Mouse (Mus musculus) limb, embryonic 14.5 days (tissue): ENCODE measurements at regions not wholly inside any gene's neighbourhood (a gene's known extent, or its start where the extent isn't known, plus 50 kb on each side); places are given as distances from the start of the nearest gene placed in this dataset.

Experiments used
- ATAC-seq: fragments of 200-750 bp; cut with Nextera tagmentation; 2 replicates; pipeline ENCODE4 v1.8.0; 2017; ENCODE audit warnings: low read depth, moderate number of reproducible peaks, moderate TSS enrichment; ENCODE audit not compliant: low FRiP score
- DNase-seq: peaks from one replicate; pipeline ENCODE4 v3.0.0-alpha.2; 2015; ENCODE audit warnings: low spot score
- H3K27ac ChIP-seq: fragments of 300-500 bp; sonication (generic); replicated peaks from 2 replicates; pipeline ENCODE4 v1.5.1; 2014; ENCODE audit warnings: low read depth, mild to moderate bottlenecking, low read length, moderate library complexity, mixed read lengths
- H3K27me3 ChIP-seq: fragments of 300-500 bp; sonication (generic); 2 replicates; pipeline ENCODE4 v1.6.1; 2014; ENCODE audit warnings: low read length, mixed read lengths; ENCODE audit not compliant: control insufficient read depth, insufficient read depth
- H3K36me3 ChIP-seq: fragments of 300-500 bp; sonication (generic); 2 replicates; pipeline ENCODE4 v1.6.1; 2014; ENCODE audit warnings: mild to moderate bottlenecking, low read length, moderate library complexity, mixed read lengths; ENCODE audit not compliant: control insufficient read depth, insufficient read depth
- H3K4me1 ChIP-seq: fragments of 300-500 bp; sonication (generic); 2 replicates; pipeline ENCODE4 v1.6.1; 2014; ENCODE audit warnings: antibody characterized with exemption, low read length, mixed read lengths; ENCODE audit not compliant: control insufficient read depth, insufficient read depth
- H3K4me2 ChIP-seq: fragments of 300-500 bp; sonication (generic); replicated peaks from 2 replicates; pipeline ENCODE4 v1.6.1; 2014; ENCODE audit warnings: low read depth, mild to moderate bottlenecking, low read length, moderate library complexity; ENCODE audit not compliant: severe bottlenecking
- H3K4me3 ChIP-seq: fragments of 300-500 bp; sonication (generic); replicated peaks from 2 replicates; pipeline ENCODE4 v1.5.1; 2014; ENCODE audit warnings: low read length
- H3K9ac ChIP-seq: fragments of 300-500 bp; sonication (generic); 2 replicates; pipeline ENCODE4 v1.6.1; 2014; ENCODE audit warnings: mild to moderate bottlenecking, low read depth, low read length, moderate library complexity; ENCODE audit not compliant: severe bottlenecking
- H3K9me3 ChIP-seq: fragments of 300-500 bp; sonication (generic); 2 replicates; pipeline ENCODE4 v1.6.1; 2016; ENCODE audit warnings: low read length; ENCODE audit not compliant: control insufficient read depth
- POLR2A ChIP-seq: fragments of 200-500 bp; IDR thresholded peaks from 2 replicates; pipeline ENCODE4 v1.8.0; 2012; ENCODE audit warnings: inconsistent platforms, mild to moderate bottlenecking, moderate library complexity, borderline replicate concordance; ENCODE audit not compliant: insufficient read depth, insufficient read length; ENCODE audit errors: extremely low read depth
- WGBS: fragments of 180-500 bp; shearing (Covaris S2); extraction: QIAGEN DNeasy Blood & Tissue Kit; methylation state at CpG from one replicate; pipeline ENCODE4 v1.1.7; 2014; 5-methylcytosine and 5-hydroxymethylcytosine counted together

- ATAC-seq (no peak), DNase-seq (no peak)
- H3K4me3 ChIP-seq = no peak overlapping the region
- H3K9ac ChIP-seq = no peak overlapping the region
- no peak overlapping the region for H3K4me2 ChIP-seq
- no peak overlapping the region for H3K27ac ChIP-seq
- TF ChIP-seq POLR2A = no peak
- no peaks in the 10 kb centered on the region for H3K4me1 ChIP-seq
- no peaks in the 10 kb centered on the region for H3K27me3 ChIP-seq
- 41% methylated on average over 7 of the region's 7 CpGs for WGBS
- H3K36me3 ChIP-seq = no peaks in the 10 kb centered on the region
- no peaks in the 10 kb centered on the region for H3K9me3 ChIP-seq
Observed at GRCm38 (mm10) chr9:101690916-101691315, 170.7 kb upstream of the 9630041A04Rik start.

GRCm38 (mm10) chr9:101690402-101690861 lies 171.2 kb upstream of the 9630041A04Rik start:
- Histone ChIP-seq H3K9ac (no peak overlapping the region), H3K4me3 (peak overlapping the region; percentile 15; the same call in 1 of the 2 replicates), H3K9me3 (no peaks in the 10 kb centered on the region), H3K27ac (no peak overlapping the region), H3K4me1 (no peaks in the 10 kb centered on the region), H3K4me2 (peak overlapping the region; percentile 41), H3K27me3 (no peaks in the 10 kb centered on the region), H3K36me3 (no peaks in the 10 kb centered on the region)
- TF ChIP-seq POLR2A = no peak
- ATAC-seq (no peak; the same call in 1 of the 2 replicates), DNase-seq (no peak)
- 16% methylated on average over 12 of the region's 12 CpGs for WGBS

- 10% methylated on average over 11 of the region's 11 CpGs for WGBS
- H3K4me2 ChIP-seq = peak overlapping the region; percentile 41; the same call in 1 of the 2 replicates
- H3K27ac ChIP-seq = no peak overlapping the region
- no peaks in the 10 kb centered on the region for H3K4me1 ChIP-seq
- H3K36me3 ChIP-seq = no peaks in the 10 kb centered on the region
- H3K4me3 ChIP-seq = no peak overlapping the region
- H3K9ac ChIP-seq = no peak overlapping the region
- peak; percentile 81 for DNase-seq
- no peak for TF ChIP-seq POLR2A
- peak; percentile 62 for ATAC-seq
- H3K27me3 ChIP-seq = no peaks in the 10 kb centered on the region
- no peaks in the 10 kb centered on the region for H3K9me3 ChIP-seq
Observed at GRCm38 (mm10) chr9:101689532-101690401, 171.9 kb upstream of the 9630041A04Rik start.

- DNase-seq = no peak
Observed at GRCm38 (mm10) chr9:101687226-101687625, 174.4 kb upstream of the 9630041A04Rik start.

GRCm38 (mm10) chr9:101677563-101677962 lies 184.1 kb upstream of the 9630041A04Rik start:
- no peaks in the 10 kb centered on the region for H3K27me3 ChIP-seq
- no peak overlapping the region for H3K9ac ChIP-seq
- TF ChIP-seq POLR2A = no peak
- H3K4me1 ChIP-seq = no peaks in the 10 kb centered on the region
- H3K36me3 ChIP-seq = no peaks in the 10 kb centered on the region
- no peak overlapping the region for H3K27ac ChIP-seq
- 89% methylated on average over 2 of the region's 2 CpGs for WGBS
- ATAC-seq (no peak), DNase-seq (no peak)
- no peaks in the 10 kb centered on the region for H3K9me3 ChIP-seq
- H3K4me3 ChIP-seq = no peak overlapping the region
- H3K4me2 ChIP-seq = no peak overlapping the region

More at GRCm38 (mm10) chr9:101687226-101687625, 174.4 kb upstream of the 9630041A04Rik start:
- no peak overlapping the region for H3K27ac ChIP-seq
- WGBS = 78% methylated on average over 6 of the region's 6 CpGs
- no peaks in the 10 kb centered on the region for H3K36me3 ChIP-seq
- no peak for ATAC-seq
- H3K4me1 ChIP-seq = no peaks in the 10 kb centered on the region
- no peaks in the 10 kb centered on the region for H3K9me3 ChIP-seq
- H3K4me3 ChIP-seq = no peak overlapping the region
- no peak overlapping the region for H3K9ac ChIP-seq
- no peak overlapping the region for H3K4me2 ChIP-seq
- H3K27me3 ChIP-seq = no peaks in the 10 kb centered on the region
- no peak for TF ChIP-seq POLR2A
